Mouse (Mus musculus) kidney, adult 18-20 months (tissue): ENCODE measurements around the gene Smad3.

Experiments used
- DNase-seq: peaks from one replicate; pipeline ENCODE4 v3.0.0; 2021

Gene Smad3

GRCm38 (mm10) chr9:63718735-63719358, 38.9 kb downstream of the Smad3 start:
- no peak for DNase-seq

GRCm38 (mm10) chr9:63718170-63718569, 39.6 kb downstream of the Smad3 start:
- DNase-seq: no peak

- no peak for DNase-seq
These were observed 40.3 kb downstream of the Smad3 start for GRCm38 (mm10) chr9:63717474-63718005.

GRCm38 (mm10) chr9:63716150-63717138, 41.4 kb downstream of the Smad3 start:
- DNase-seq: peak; percentile 74

GRCm38 (mm10) chr9:63714572-63714971, 43.2 kb downstream of the Smad3 start:
- DNase-seq: no peak

- no peak for DNase-seq
These were observed 45.0 kb downstream of the Smad3 start for GRCm38 (mm10) chr9:63712838-63713237.

- DNase-seq: no peak
These were observed 46.1 kb downstream of the Smad3 start for GRCm38 (mm10) chr9:63711580-63712230.

- no peak for DNase-seq
These were observed 47.9 kb downstream of the Smad3 start for GRCm38 (mm10) chr9:63709857-63710256.

GRCm38 (mm10) chr9:63709266-63709665, 48.5 kb downstream of the Smad3 start:
- DNase-seq: no peak

GRCm38 (mm10) chr9:63707816-63708588, 49.8 kb downstream of the Smad3 start:
- no peak for DNase-seq

- DNase-seq: peak; percentile 70
These were observed 51.6 kb downstream of the Smad3 start for GRCm38 (mm10) chr9:63706152-63706733.

GRCm38 (mm10) chr9:63704979-63705751, 52.6 kb downstream of the Smad3 start:
- DNase-seq: no peak

GRCm38 (mm10) chr9:63704131-63704530, 53.7 kb downstream of the Smad3 start:
- no peak for DNase-seq

- no peak for DNase-seq
These were observed 54.5 kb downstream of the Smad3 start for GRCm38 (mm10) chr9:63703236-63703785.

GRCm38 (mm10) chr9:63702502-63703013, 55.2 kb downstream of the Smad3 start:
- no peak for DNase-seq

- no peak for DNase-seq
These were observed 55.9 kb downstream of the Smad3 start for GRCm38 (mm10) chr9:63701957-63702309.

- no peak for DNase-seq
These were observed 56.4 kb downstream of the Smad3 start for GRCm38 (mm10) chr9:63701258-63701956.

GRCm38 (mm10) chr9:63699145-63699544, 58.6 kb downstream of the Smad3 start:
- no peak for DNase-seq

- DNase-seq: peak; percentile 66
These were observed 59.3 kb downstream of the Smad3 start for GRCm38 (mm10) chr9:63698320-63699045.
